Mouse (Mus musculus) testis, adult 2 months (tissue): ENCODE data around the gene Lrmp. TPM values are rescaled to one million over a fixed set of nuclear protein-coding genes. Genes with fewer than 3 reads are reported as not detected.

Experiments used
- H3K27ac ChIP-seq: fragments of 200-500 bp; 2 replicates; pipeline ENCODE4 v1.5.1; 2012; ENCODE audit warnings: low read depth, low read length; ENCODE audit not compliant: control insufficient read depth, insufficient read depth
- H3K27me3 ChIP-seq: fragments of 200-500 bp; 2 replicates; pipeline ENCODE4 v1.6.1; 2012; ENCODE audit warnings: mild to moderate bottlenecking, low read length, moderate library complexity; ENCODE audit not compliant: control insufficient read depth, insufficient read depth
- H3K36me3 ChIP-seq: fragments of 200-500 bp; 2 replicates; pipeline ENCODE4 v1.6.1; 2012; ENCODE audit warnings: mild to moderate bottlenecking, low read length; ENCODE audit not compliant: control insufficient read depth, insufficient read depth
- H3K4me1 ChIP-seq: fragments of 200-500 bp; 2 replicates; pipeline ENCODE4 v1.6.1; 2012; ENCODE audit warnings: low read length; ENCODE audit not compliant: control insufficient read depth, insufficient read depth
- H3K4me3 ChIP-seq: fragments of 200-500 bp; 2 replicates; pipeline ENCODE4 v1.5.1; 2012; ENCODE audit warnings: low read depth, mild to moderate bottlenecking, low read length, moderate library complexity, mixed read lengths; ENCODE audit not compliant: control insufficient read depth
- CTCF ChIP-seq: fragments of 200-500 bp; IDR thresholded peaks from 2 replicates; pipeline ENCODE4 v1.5.1; 2012; ENCODE audit warnings: low read depth, mild to moderate bottlenecking, inconsistent platforms, low read length, moderate library complexity; ENCODE audit not compliant: control insufficient read depth, insufficient read depth, insufficient replicate concordance
- POLR2A ChIP-seq: fragments of 200-500 bp; IDR thresholded peaks from 2 replicates; pipeline ENCODE4 v1.6.1; 2012; ENCODE audit warnings: low read depth, mild to moderate bottlenecking, inconsistent platforms, low read length, moderate library complexity; ENCODE audit not compliant: control insufficient read depth
- polyA plus RNA-seq: library from polyadenylated mRNA; depleted of rRNA; stranded (reverse); fragments of >200 nt; gene quantifications from 2 replicates; pipeline ENCODE4 v1.2.3, GENCODE M21; 2012; rRNA removed

The Lrmp gene
- 1.8 and 2.4 TPM in 2 replicates for polyA plus RNA-seq

DNA sequence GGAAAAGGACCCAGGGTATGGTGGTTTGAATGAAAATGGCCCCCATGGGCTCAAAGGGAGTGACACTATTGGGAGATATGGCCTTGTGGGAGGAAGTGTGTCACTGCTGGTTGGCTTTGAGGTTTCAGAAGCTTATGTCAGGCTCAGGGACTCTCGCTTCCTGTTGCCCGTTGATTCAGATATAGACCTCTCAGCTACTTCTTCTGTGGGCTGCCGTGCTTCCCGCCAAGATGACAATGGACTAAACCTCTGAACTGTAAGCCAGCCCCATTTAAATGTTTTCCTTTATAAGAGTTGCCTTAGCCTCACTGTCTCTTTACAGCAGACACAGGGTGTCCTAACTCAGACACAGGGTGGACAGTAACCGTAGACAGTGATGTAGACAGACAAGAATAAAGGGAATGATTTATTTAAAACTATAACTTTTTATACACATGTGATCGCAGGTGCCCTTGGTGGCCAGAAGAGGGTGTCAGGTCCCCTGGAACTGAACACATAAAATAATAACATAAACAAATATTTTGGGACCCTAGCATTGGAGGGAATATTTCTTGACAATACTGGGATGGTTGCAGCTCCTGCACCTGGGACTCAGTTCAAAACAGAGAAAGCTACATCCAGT is at the start of gene Lrmp:
Gene Lrmp, plus strand, starts transcription at position 178 of the 622 bp plus-strand sequence.
- no peak within 1 kb of the TSS for H3K4me3 ChIP-seq
- TF ChIP-seq POLR2A (no peak), CTCF (no peak)

DNA sequence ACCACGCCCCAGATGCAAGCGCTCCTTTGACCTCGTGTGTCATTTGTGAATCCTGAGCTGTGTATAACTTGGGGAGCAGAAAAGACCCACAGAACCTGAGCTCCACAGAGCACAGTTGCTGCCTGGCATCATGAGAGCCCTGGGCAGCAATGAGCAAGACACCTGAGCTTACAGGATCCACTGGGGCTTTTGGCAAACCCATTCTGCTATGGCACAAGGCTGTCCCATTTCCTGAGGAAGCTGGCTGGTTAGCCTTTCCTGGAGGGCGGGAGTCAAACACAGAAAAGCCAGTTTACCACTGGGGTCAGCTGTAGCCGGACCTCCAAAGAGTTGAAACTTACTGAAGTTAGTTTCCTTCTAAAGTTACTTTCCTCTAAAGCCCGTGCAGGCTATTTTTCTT is 49.0 kb upstream of the Lrmp start:
- H3K27ac ChIP-seq, result no peak overlapping the region
- no peaks in the 10 kb centered on the region for H3K27me3 ChIP-seq
- H3K36me3 ChIP-seq, result no peaks in the 10 kb centered on the region
- no peaks in the 10 kb centered on the region for H3K4me1 ChIP-seq
- TF ChIP-seq CTCF (no peak), POLR2A (no peak)
- no peak overlapping the region for H3K4me3 ChIP-seq

More for the DNA sequence above, at the start of gene Lrmp:
- Histone ChIP-seq H3K4me1 (no peaks in the 10 kb centered on the region), H3K27me3 (no peaks in the 10 kb centered on the region), H3K27ac (no peak within 1 kb of the TSS), H3K36me3 (no peaks in the 10 kb centered on the region)

DNA sequence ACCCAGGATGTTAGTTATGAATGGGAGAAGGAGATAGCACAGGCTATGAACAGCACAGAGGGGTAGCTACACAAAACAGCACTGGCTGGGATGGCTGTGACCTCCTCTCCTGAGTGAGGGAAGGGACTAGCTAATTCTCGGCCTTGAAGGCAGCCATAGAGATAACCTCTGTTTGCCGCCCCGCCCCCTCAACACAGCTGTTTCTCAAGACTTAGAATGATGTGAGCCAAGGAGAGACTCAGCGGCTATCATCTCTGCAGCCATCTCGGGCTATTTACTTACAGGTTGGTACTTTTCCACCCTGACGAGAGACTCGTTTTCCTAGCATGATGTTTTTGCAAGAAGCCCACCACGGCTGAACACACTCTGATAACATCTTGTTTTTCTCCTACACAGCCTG is 47.8 kb upstream of the Lrmp start:
- Histone ChIP-seq H3K4me3 (no peak overlapping the region), H3K27ac (no peak overlapping the region), H3K36me3 (no peaks in the 10 kb centered on the region), H3K27me3 (no peaks in the 10 kb centered on the region), H3K4me1 (no peaks in the 10 kb centered on the region)
- TF ChIP-seq CTCF (no peak), POLR2A (no peak)

DNA sequence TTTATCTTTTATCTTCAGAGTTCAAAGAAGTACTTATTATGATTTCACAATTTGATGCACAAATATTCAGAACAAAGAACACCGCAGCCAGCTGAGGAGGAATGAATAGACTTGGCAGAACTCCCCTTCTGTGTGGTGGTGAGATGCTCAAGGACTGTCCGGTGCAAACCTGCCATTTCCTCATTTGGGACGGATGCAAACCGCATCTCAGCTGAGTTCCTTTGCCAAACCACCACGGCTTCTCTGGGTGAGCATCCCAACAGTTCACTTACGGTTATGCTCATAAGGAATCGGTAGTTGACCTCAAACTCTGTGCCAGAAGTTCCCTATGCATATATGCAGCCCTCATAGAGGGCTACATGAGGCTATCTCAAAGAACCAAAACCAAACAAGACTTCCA is 46.1 kb upstream of the Lrmp start:
- no peak overlapping the region for H3K4me3 ChIP-seq
- H3K27ac ChIP-seq, result no peak overlapping the region
- H3K27me3 ChIP-seq, result no peaks in the 10 kb centered on the region
- H3K36me3 ChIP-seq, result no peaks in the 10 kb centered on the region
- no peaks in the 10 kb centered on the region for H3K4me1 ChIP-seq
- TF ChIP-seq POLR2A, result no peak
- TF ChIP-seq CTCF, result no peak

DNA sequence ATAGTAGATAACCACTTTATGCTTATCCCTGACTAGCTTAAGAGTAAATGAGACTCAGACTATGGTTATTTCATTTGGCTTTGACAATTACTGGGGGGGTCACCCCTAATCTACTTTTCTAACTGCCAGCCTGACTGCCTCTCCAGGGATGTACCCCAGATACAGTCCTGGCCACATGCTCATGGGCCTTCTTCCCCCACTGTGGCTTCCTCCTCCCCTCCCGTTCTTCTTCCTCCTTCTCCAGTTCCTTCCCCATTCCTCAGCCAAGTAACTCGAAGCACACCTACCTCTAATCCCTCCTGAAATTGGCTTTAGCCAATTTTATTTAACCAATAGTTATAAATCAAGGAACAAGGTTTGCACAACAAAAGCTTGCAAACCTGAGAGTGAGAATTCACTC is 45.5 kb upstream of the Lrmp start:
- Histone ChIP-seq H3K4me3 (no peak overlapping the region), H3K36me3 (no peaks in the 10 kb centered on the region), H3K27ac (no peak overlapping the region), H3K27me3 (no peaks in the 10 kb centered on the region), H3K4me1 (no peaks in the 10 kb centered on the region)
- TF ChIP-seq POLR2A (no peak), CTCF (no peak)

DNA sequence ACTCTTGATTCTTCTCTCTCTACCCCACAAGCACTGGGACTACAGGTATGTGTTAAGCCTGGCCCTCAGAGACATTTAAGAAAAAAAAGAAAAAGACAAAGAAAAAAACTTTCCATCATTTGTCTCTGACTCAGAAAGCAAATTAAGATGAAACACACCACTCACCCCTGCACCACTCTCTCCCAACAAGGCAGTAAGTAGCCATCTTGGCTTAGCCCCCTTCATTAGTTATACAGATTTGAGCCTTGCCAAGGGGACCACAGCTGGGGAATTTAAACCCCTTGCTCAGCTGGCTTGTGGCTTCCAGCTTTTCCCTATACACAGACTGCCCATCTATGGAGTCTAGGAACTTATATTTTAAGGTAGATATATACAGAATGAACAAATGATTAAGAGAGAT is 41.0 kb upstream of the Lrmp start:
- Histone ChIP-seq H3K4me1 (peaks cover 3% of the 10 kb centered on the region; the same call in 1 of the 2 replicates), H3K27ac (no peak overlapping the region), H3K36me3 (no peaks in the 10 kb centered on the region), H3K27me3 (no peaks in the 10 kb centered on the region), H3K4me3 (no peak overlapping the region)
- TF ChIP-seq CTCF, result no peak
- no peak for TF ChIP-seq POLR2A

DNA sequence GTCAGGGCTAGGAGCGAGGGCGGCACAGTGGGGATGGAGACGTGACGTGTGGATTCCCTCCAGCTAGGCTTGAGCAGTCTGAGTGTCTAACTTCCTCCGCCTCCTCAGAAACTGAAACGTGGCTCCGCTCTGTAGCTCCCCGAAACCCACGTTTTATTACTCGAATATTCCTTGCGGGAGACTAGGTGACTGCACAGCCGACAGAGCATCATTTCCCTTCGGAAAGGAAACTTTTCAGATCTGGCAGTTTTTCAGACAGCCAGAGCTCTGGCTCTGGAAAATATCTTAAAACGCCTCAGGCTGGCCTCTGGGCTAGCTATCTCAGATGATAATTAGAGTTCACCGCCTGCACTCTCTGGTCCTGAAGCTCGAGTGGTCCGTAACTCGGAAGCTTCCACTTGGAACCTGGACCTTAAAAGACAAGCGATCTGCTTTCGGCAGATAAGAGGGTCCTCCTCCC is 40.3 kb upstream of the Lrmp start:
- peaks cover 3% of the 10 kb centered on the region; the same call in 1 of the 2 replicates for H3K4me1 ChIP-seq
- H3K36me3 ChIP-seq, result no peaks in the 10 kb centered on the region
- no peak for TF ChIP-seq POLR2A
- H3K4me3 ChIP-seq, result no peak overlapping the region
- no peaks in the 10 kb centered on the region for H3K27me3 ChIP-seq
- H3K27ac ChIP-seq, result no peak overlapping the region

DNA sequence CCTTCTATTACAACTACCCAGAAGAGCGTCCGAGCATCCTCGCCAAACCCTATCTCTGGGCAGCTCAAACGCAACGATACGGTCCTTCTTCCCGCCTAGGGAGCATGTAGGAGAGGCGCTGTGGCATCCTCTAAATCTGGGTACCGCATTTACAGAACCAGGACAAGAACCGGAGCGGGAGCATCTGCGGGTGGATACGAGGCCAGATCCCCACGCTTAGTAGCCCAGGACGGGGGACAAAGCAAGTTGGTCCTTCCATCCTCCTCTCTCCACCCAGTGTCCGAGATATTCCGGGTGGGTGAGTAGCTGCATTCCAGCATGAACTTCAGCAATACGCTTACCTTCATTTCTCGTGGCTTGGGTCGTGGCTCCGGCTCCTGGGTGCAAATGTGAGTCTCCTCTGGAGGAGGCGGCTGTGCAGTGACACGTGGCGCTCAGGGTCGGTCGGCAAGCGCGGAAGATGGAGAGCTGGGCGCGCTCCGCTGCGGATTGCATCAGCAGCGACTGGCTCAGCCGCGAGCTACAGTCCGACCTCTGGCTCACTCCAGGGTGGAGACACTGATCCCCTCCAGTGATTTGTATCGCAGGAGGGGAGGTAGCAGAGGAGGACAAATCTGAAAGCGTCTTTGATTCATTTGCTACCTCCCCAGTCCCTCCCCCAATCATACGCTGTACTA is 39.8 kb upstream of the Lrmp start, which contains the start of gene Bcat1:
Gene Bcat1, minus strand, starts transcription at position 637 of the 677 bp plus-strand sequence.
- Histone ChIP-seq H3K36me3 (no peaks in the 10 kb centered on the region), H3K27ac (no peak within 1 kb of the TSS), H3K4me3 (no peak within 1 kb of the TSS; the same call in 1 of the 2 replicates), H3K4me1 (peaks cover 3% of the 10 kb centered on the region; the same call in 1 of the 2 replicates), H3K27me3 (no peaks in the 10 kb centered on the region)
- no peak for TF ChIP-seq CTCF
- TF ChIP-seq POLR2A, result no peak
